Mouse (Mus musculus) MEL (cell line): ENCODE data around the gene Chrna9.

Experiments used
- CHD2 ChIP-seq: IDR thresholded peaks from 2 replicates; pipeline ENCODE4 v1.6.1; 2011; ENCODE audit warnings: low read length, improper control_type of control experiment
- CTCF ChIP-seq, 3 experiments: IDR thresholded peaks in 2 of 3; conservative IDR thresholded peaks in 1 of 3; 2 replicates each; pipeline ENCODE4 v1.5.1; 2011 to 2012; ENCODE audit warnings: low read length in 3 of 3, low read depth in 2 of 3, mild to moderate bottlenecking in 2 of 3, improper control_type of control experiment in 1 of 3, inconsistent platforms in 1 of 3, mixed read lengths in 1 of 3, moderate library complexity in 1 of 3; ENCODE audit not compliant: control insufficient read depth in 1 of 3, insufficient read depth in 1 of 3, poor library complexity in 1 of 3, severe bottlenecking in 1 of 3
- HCFC1 ChIP-seq: IDR thresholded peaks from 2 replicates; pipeline ENCODE4 v1.6.1; 2012; ENCODE audit warnings: low read depth, mild to moderate bottlenecking, inconsistent platforms, low read length, improper control_type of control experiment, moderate library complexity
- KAT2A ChIP-seq: conservative IDR thresholded peaks from 2 replicates; pipeline ENCODE4 v1.6.1; 2012; ENCODE audit warnings: low read depth, low read length, improper control_type of control experiment, inconsistent platforms
- RAD21 ChIP-seq: IDR thresholded peaks from 2 replicates; pipeline ENCODE4 v1.6.1; 2011; ENCODE audit warnings: mild to moderate bottlenecking, low read depth, low read length, improper control_type of control experiment
- ZC3H11A ChIP-seq: IDR thresholded peaks from 2 replicates; pipeline ENCODE4 v1.6.1; 2012; ENCODE audit warnings: low read depth, mild to moderate bottlenecking, inconsistent platforms, low read length, improper control_type of control experiment

DNA sequence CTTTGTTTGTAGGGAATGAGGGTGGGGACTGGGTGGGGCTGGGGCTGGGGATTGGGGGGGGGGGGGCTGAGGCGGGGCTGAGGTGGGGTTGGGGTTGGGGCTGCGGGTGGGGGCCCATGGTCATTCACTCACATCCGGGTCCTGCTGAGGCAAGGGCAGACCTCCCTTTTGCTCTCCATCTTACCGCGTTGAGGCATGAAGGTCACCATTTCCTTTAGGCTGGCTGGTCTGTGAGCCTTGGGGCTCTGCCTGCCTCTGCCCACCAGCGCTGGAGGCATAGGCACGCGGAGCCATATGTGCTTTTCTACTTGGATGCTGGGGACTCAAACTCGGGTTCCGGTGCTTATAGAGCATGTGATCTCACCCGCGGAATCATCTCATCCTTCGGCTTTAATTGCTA is 41.0 kb downstream of the Chrna9 start:
- no peak for TF ChIP-seq ZC3H11A
- no peak for TF ChIP-seq RAD21
- no peak for TF ChIP-seq CTCF (IDR thresholded peaks at IDR 0.05 in 2 of 3, conservative IDR thresholded peaks at IDR 0.05 in 1 of 3; ENCODE audit: control insufficient read depth in 1 of 3, insufficient read depth in 1 of 3, low read depth in 2 of 3, low read length in 3 of 3, poor library complexity in 1 of 3, severe bottlenecking in 1 of 3)
- TF ChIP-seq HCFC1: no peak
- TF ChIP-seq CHD2: no peak
- no peak for TF ChIP-seq KAT2A
